24 mouse cellular contexts compared by ENCODE assay signal in genomic region chr1:37846878-37847277, GRCm38 (mm10). TPM values are rescaled to one million over a fixed set of nuclear protein-coding genes. Genes with fewer than 3 reads are reported as not detected.
A peak's percentile ranks its signal among the peaks of the same experiment; 100 is the strongest.
DNase-seq lines count a peak whose midpoint lies in the region; ATAC-seq and TF ChIP-seq lines count a peak whose summit lies in the region.
"Had no signal": no experiment of that assay in that cellular context is flagged by ENCODE, and none has a peak within 500 bp of the region (broad histone marks: within the 10 kb centered on the region; RNA-seq: fewer than 3 reads in every experiment).

No protein-coding gene starts in this region.

- H3K36me3 ChIP-seq in kidney, adult 2 months (ENCODE audit: control insufficient read depth, insufficient read depth, low read length) = no peaks in the 10 kb centered on the region
- H3K36me3 ChIP-seq in kidney, embryonic 16.5 days (ENCODE audit: insufficient read depth, low read length) = no peaks in the 10 kb centered on the region
- no peaks in the 10 kb centered on the region for H3K36me3 ChIP-seq in intestine, postnatal 0 days (ENCODE audit: control insufficient read depth, insufficient read depth)
- H3K36me3 ChIP-seq: embryonic facial prominence, embryonic 10.5 days; embryonic facial prominence, embryonic 12.5 days; forebrain, embryonic 15.5 days; G1E had no signal

- TF ChIP-seq POLR2A in kidney, adult 2 months (IDR thresholded peaks at IDR 0.05; ENCODE audit: low read depth, low read length) = no peak

- no peaks in the 10 kb centered on the region for H3K27me3 ChIP-seq in kidney, adult 2 months (replicated peaks; ENCODE audit: control insufficient read depth, insufficient read depth, low read length)
- no peaks in the 10 kb centered on the region for H3K27me3 ChIP-seq in kidney, embryonic 16.5 days (ENCODE audit: insufficient read depth, low read length)
- no peaks in the 10 kb centered on the region for H3K27me3 ChIP-seq in intestine, postnatal 0 days (replicated peaks; ENCODE audit: control insufficient read depth, insufficient read depth, low read length)
- H3K27me3 ChIP-seq: CH12.LX; embryonic facial prominence, embryonic 12.5 days; forebrain, embryonic 13.5 days; forebrain, embryonic 15.5 days; Patski had no signal

- no peak for ATAC-seq in kidney, embryonic 16.5 days (ENCODE audit: low FRiP score, low TSS enrichment)
- ATAC-seq in intestine, postnatal 0 days = peak; percentile 78
- ATAC-seq: activated CD4-positive, CD25-positive, alpha-beta regulatory T cell, adult 4 months; CD4-positive, CD25-positive, alpha-beta regulatory T cell, adult 4 months; forebrain, embryonic 13.5 days; forebrain, embryonic 15.5 days; Patski had no signal

- 56% methylated on average over 8 of the region's 8 CpGs for WGBS in kidney, adult 2 months
- WGBS in kidney, embryonic 16.5 days = 79% methylated on average over 8 of the region's 8 CpGs
- WGBS in intestine, postnatal 0 days = 42% methylated on average over 8 of the region's 8 CpGs

- H3K9ac ChIP-seq in kidney, embryonic 16.5 days (replicated peaks; ENCODE audit: low read length) = no peak overlapping the region
- H3K9ac ChIP-seq in intestine, postnatal 0 days (ENCODE audit: low read depth, low read length) = no peak overlapping the region
- H3K9ac ChIP-seq: embryonic facial prominence, embryonic 12.5 days; forebrain, embryonic 13.5 days; forebrain, embryonic 15.5 days had no signal

- no peak overlapping the region for H3K27ac ChIP-seq in kidney, adult 2 months (ENCODE audit: insufficient read depth, low read depth, low read length)
- no peak overlapping the region for H3K27ac ChIP-seq in kidney, embryonic 16.5 days (ENCODE audit: low read length)
- no peak overlapping the region for H3K27ac ChIP-seq in intestine, postnatal 0 days (ENCODE audit: low read depth, low read length)
- H3K27ac ChIP-seq: embryonic facial prominence, embryonic 10.5 days; embryonic facial prominence, embryonic 12.5 days; forebrain, embryonic 13.5 days; forebrain, embryonic 15.5 days had no signal

- no peak overlapping the region for H3K4me2 ChIP-seq in kidney, embryonic 16.5 days (replicated peaks; ENCODE audit: low read depth, low read length)
- no peak overlapping the region for H3K4me2 ChIP-seq in intestine, postnatal 0 days (replicated peaks; ENCODE audit: low read depth)
- H3K4me2 ChIP-seq: embryonic facial prominence, embryonic 12.5 days; forebrain, embryonic 13.5 days; forebrain, embryonic 15.5 days had no signal

- peaks cover 3% of the 10 kb centered on the region; the same call in 1 of the 2 replicates for H3K4me1 ChIP-seq in kidney, adult 2 months (ENCODE audit: control insufficient read depth, insufficient read depth, low read length)
- no peaks in the 10 kb centered on the region for H3K4me1 ChIP-seq in kidney, embryonic 16.5 days (ENCODE audit: insufficient read depth, low read length)
- no peaks in the 10 kb centered on the region for H3K4me1 ChIP-seq in intestine, postnatal 0 days (replicated peaks; ENCODE audit: control insufficient read depth, insufficient read depth, low read length)
- H3K4me1 ChIP-seq: embryonic facial prominence, embryonic 10.5 days; embryonic facial prominence, embryonic 12.5 days; forebrain, embryonic 13.5 days; forebrain, embryonic 15.5 days had no signal

- no peak for TF ChIP-seq CTCF in kidney, adult 2 months (conservative IDR thresholded peaks at IDR 0.05; ENCODE audit: insufficient read depth, insufficient read length, low read depth, low read length)
- no peak for TF ChIP-seq CTCF in intestine, postnatal 0 days (IDR thresholded peaks at IDR 0.05; ENCODE audit: low read depth)

- peak; percentile 29 for DNase-seq in kidney, adult 2 months
- no peak for DNase-seq in kidney, postnatal 10 days
- peak; percentile 9 for DNase-seq in kidney, postnatal 14 days
- DNase-seq in lung, postnatal 4 days = no peak
- DNase-seq: adrenal gland, adult 8-10 months; adrenal gland, postnatal 14 days; adrenal gland, postnatal 36 days; B cell, adult 2 months; cerebellum, adult 11-12 months; cerebellum, adult 2 months; cerebellum, adult 9-10 months; cerebellum, postnatal 10 days; cerebellum, postnatal 25 days had no signal

- no peak overlapping the region for H3K4me3 ChIP-seq in kidney, adult 2 months (ENCODE audit: insufficient read depth, low read depth, low read length)
- no peak overlapping the region for H3K4me3 ChIP-seq in kidney, embryonic 16.5 days (ENCODE audit: low read length)
- H3K4me3 ChIP-seq in intestine, postnatal 0 days (ENCODE audit: low read depth, low read length) = no peak overlapping the region
- H3K4me3 ChIP-seq: embryonic facial prominence, embryonic 10.5 days; embryonic facial prominence, embryonic 12.5 days; forebrain, embryonic 13.5 days; forebrain, embryonic 15.5 days had no signal

- no peaks in the 10 kb centered on the region for H3K9me3 ChIP-seq in kidney, embryonic 16.5 days (ENCODE audit: low read length)
- H3K9me3 ChIP-seq in intestine, postnatal 0 days (ENCODE audit: control insufficient read depth) = no peaks in the 10 kb centered on the region
- H3K9me3 ChIP-seq: embryonic facial prominence, embryonic 10.5 days; embryonic facial prominence, embryonic 12.5 days; forebrain, embryonic 13.5 days; forebrain, embryonic 15.5 days; G1E had no signal

RNA-seq across cellular contexts. Expression of gene Tsga10, which starts 19.4 kb away (rescaled TPM):
- 0.71 and 0.72 TPM in 2 replicates for polyA plus RNA-seq in kidney, adult 2 months (2012; rRNA removed)
- polyA plus RNA-seq in kidney, embryonic 16.5 days (2015; fragmentation: Nextera tagmentation; extraction: Ambion mirVana) = 6.4 and 6.9 TPM in 2 replicates
- polyA plus RNA-seq in intestine, postnatal 0 days (2015; fragmentation: Nextera tagmentation; extraction: Ambion mirVana) = 2.0 and 2.1 TPM in 2 replicates

RNA-seq across cellular contexts. Expression of gene Lipt1, which starts 24.7 kb away (rescaled TPM):
- polyA plus RNA-seq in kidney, adult 2 months (2012; rRNA removed) = 3.7 and 4.4 TPM in 2 replicates
- polyA plus RNA-seq in kidney, embryonic 16.5 days (2015; fragmentation: Nextera tagmentation; extraction: Ambion mirVana) = 9.6 and 9.7 TPM in 2 replicates
- polyA plus RNA-seq in intestine, postnatal 0 days (2015; fragmentation: Nextera tagmentation; extraction: Ambion mirVana) = 4.1 and 4.7 TPM in 2 replicates

RNA-seq across cellular contexts. Expression of gene Mitd1, which starts 43.3 kb away (rescaled TPM):
- 3.9 and 6.2 TPM in 2 replicates for polyA plus RNA-seq in kidney, adult 2 months (2012; rRNA removed)
- polyA plus RNA-seq in kidney, embryonic 16.5 days (2015; fragmentation: Nextera tagmentation; extraction: Ambion mirVana) = 23.9 and 27.4 TPM in 2 replicates
- 31.0 and 32.3 TPM in 2 replicates for polyA plus RNA-seq in intestine, postnatal 0 days (2015; fragmentation: Nextera tagmentation; extraction: Ambion mirVana)

RNA-seq across cellular contexts. Expression of gene Mrpl30, which starts 43.4 kb away (rescaled TPM):
- 67.7 and 97.4 TPM in 2 replicates for polyA plus RNA-seq in kidney, adult 2 months (2012; rRNA removed)
- polyA plus RNA-seq in kidney, embryonic 16.5 days (2015; fragmentation: Nextera tagmentation; extraction: Ambion mirVana) = 228 and 234 TPM in 2 replicates
- polyA plus RNA-seq in intestine, postnatal 0 days (2015; fragmentation: Nextera tagmentation; extraction: Ambion mirVana) = 261 and 264 TPM in 2 replicates

Comparison
In these comparisons a context has a peak if more than half of its experiments do, and no peak if none do; other contexts are left out.
1. DNase-seq: peak in kidney, adult 2 months (single experiment) and kidney, postnatal 14 days (single experiment); none in kidney, postnatal 10 days (single experiment) and lung, postnatal 4 days (0 of 2).